Mouse (Mus musculus): ENCODE results near the gene Pcgf1. TPM values are rescaled to one million over a fixed set of nuclear protein-coding genes. Genes with fewer than 3 reads are reported as not detected.

Pcgf1 gene
- total and polyA plus RNA-seq, 2 experiments from 2014 or later, result 16.1 to 30.7 TPM

DNA sequence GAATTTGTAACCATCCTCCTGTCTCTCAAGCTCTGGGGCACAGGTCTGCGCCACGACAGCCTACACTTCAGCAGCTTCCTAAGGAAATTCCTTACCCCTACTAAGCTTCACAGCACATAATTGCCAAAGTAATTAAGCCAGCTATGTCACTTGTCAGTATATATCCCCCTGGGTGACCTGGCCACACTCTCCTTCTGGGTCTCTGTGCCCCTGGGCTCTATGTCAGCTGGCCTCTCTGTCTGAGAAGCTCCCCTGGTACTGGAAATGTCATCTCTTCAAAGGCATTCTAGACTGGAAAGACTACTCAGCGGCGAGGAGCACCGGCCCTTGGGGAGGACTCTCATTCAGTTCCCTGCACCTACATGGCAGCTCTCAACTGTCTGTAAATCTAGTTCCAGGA, 45.3 kb downstream of the Pcgf1 start:
- no peak overlapping the region for H3K4me3 ChIP-seq (ENCODE audit: low read depth, low read length)
- no peaks in the 10 kb centered on the region for H3K27me3 ChIP-seq (ENCODE audit: insufficient read depth, low read length)
- H3K9me3 ChIP-seq (ENCODE audit: low read length), result no peaks in the 10 kb centered on the region
- H3K9ac ChIP-seq, result no peak overlapping the region
- ATAC-seq (no peak), DNase-seq (no peak)
- H3K36me3 ChIP-seq (ENCODE audit: insufficient read depth), result peaks cover 15% of the 10 kb centered on the region
- WGBS, result 84% methylated on average over 5 of the region's 5 CpGs
- H3K27ac ChIP-seq (ENCODE audit: low read depth, low read length), result no peak overlapping the region
- H3K4me1 ChIP-seq (ENCODE audit: insufficient read depth), result peaks cover 22% of the 10 kb centered on the region
- no peak for TF ChIP-seq CTCF (IDR thresholded peaks at IDR 0.05; ENCODE audit: low read depth)
- H3K4me2 ChIP-seq (ENCODE audit: low read depth), result no peak overlapping the region

DNA sequence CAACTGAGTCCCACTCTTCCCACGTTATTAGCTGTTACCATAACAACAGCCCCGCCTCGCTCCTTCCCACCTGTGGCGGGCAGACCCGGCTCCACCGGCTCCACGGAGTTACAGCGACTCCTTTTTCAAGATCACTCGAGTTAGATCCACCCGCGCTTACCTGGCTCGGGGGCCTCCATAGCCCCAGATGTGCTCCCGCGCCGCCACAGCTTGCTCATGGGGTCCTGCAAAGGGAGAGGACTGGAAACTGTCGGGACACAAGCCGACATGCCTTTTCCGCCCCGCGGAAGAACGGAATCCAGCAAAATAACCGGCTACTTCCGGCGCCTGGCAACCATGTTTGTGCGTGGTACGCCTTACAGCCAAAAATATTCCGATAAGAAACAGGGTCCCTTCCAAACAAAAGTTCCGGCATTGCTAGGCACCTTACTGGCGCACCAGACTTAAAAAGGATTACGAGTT, 47.2 kb downstream of the Pcgf1 start:
- H3K4me3 ChIP-seq (ENCODE audit: low read depth, low read length), result peak overlapping the region; percentile 63
- no peaks in the 10 kb centered on the region for H3K36me3 ChIP-seq (ENCODE audit: insufficient read depth)
- DNase-seq (peak; percentile 96), ATAC-seq (peak; percentile 30; the same call in 1 of the 2 replicates)
- no peaks in the 10 kb centered on the region for H3K27me3 ChIP-seq (ENCODE audit: insufficient read depth, low read length)
- no peaks in the 10 kb centered on the region for H3K9me3 ChIP-seq (ENCODE audit: low read length)
- H3K27ac ChIP-seq (ENCODE audit: low read depth, low read length), result no peak overlapping the region
- WGBS, result under 1% methylated on average over 30 of the region's 30 CpGs
- no peak for TF ChIP-seq CTCF (IDR thresholded peaks at IDR 0.05; ENCODE audit: low read depth)
- H3K4me2 ChIP-seq (ENCODE audit: low read depth), result peak overlapping the region; percentile 93
- peak overlapping the region; percentile 48 for H3K9ac ChIP-seq
- peaks cover 22% of the 10 kb centered on the region for H3K4me1 ChIP-seq (ENCODE audit: insufficient read depth)

DNA sequence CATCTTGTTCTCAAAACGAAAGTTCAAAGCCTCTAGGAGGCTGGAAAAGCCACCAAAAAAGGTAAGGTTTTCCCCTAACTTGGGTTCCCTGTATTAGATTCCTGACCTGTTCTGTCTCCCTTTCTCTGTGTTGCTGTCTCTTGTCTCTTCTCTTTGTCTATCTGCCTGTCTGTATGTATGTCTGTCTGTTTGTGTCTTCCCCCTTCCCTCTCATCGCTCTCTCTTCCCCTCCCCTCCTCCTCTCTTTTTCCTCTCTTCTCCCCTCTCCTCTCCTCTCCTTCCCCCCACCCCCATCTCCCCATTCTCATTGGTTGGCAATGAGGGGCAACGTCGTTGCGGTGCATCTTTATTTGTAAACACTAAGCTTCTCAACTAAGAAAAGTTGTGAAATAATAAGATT, 47.7 kb downstream of the Pcgf1 start, which contains the start of gene Ino80b:
Gene Ino80b (minus strand): TSS at position 101 of the 400 bp plus-strand sequence.
- H3K4me1 ChIP-seq (ENCODE audit: insufficient read depth), result peaks cover 18% of the 10 kb centered on the region
- ATAC-seq, result no peak
- 23% methylated on average over 5 of the region's 5 CpGs for WGBS
- no peaks in the 10 kb centered on the region for H3K9me3 ChIP-seq (ENCODE audit: low read length)
- no peaks in the 10 kb centered on the region for H3K27me3 ChIP-seq (ENCODE audit: insufficient read depth, low read length)
- no peak within 1 kb of the TSS for H3K27ac ChIP-seq (ENCODE audit: low read depth, low read length)
- no peaks in the 10 kb centered on the region for H3K36me3 ChIP-seq (ENCODE audit: insufficient read depth)
- peak within 1 kb of the TSS; percentile 48 for H3K9ac ChIP-seq
- TF ChIP-seq CTCF (IDR thresholded peaks at IDR 0.05; ENCODE audit: low read depth), result no peak
- H3K4me3 ChIP-seq (ENCODE audit: low read depth, low read length), result peak within 1 kb of the TSS; percentile 63
- no peak for DNase-seq
- peak within 1 kb of the TSS; percentile 93 for H3K4me2 ChIP-seq (ENCODE audit: low read depth)

GRCm38 (mm10) chr6:83127419-83127818, 49.8 kb downstream of the Pcgf1 start:
- Histone ChIP-seq H3K4me3 (ENCODE audit: low read depth, low read length) (no peak overlapping the region), H3K27me3 (ENCODE audit: insufficient read depth, low read length) (no peaks in the 10 kb centered on the region), H3K9ac (no peak overlapping the region), H3K27ac (ENCODE audit: low read depth, low read length) (no peak overlapping the region), H3K4me2 (ENCODE audit: low read depth) (no peak overlapping the region), H3K36me3 (ENCODE audit: insufficient read depth) (no peaks in the 10 kb centered on the region), H3K4me1 (ENCODE audit: insufficient read depth) (peaks cover 10% of the 10 kb centered on the region), H3K9me3 (ENCODE audit: low read length) (no peaks in the 10 kb centered on the region)
- peak; percentile 23 for TF ChIP-seq CTCF (IDR thresholded peaks at IDR 0.05; ENCODE audit: low read depth)
- ATAC-seq (no peak), DNase-seq (no peak)
- 94% methylated on average over 5 of the region's 5 CpGs for WGBS

MicroRNAs encoded within 50 kb of the gene (microRNA counts, 519-probe panel; counts per million panel counts)
- microRNA mmu-miR-3470a+mmu-miR-3470b, result not detected

Small RNAs within 50 kb of the gene (microRNA-seq; reads per million reads assigned to microRNA genes)
- gene Mir3470a (0 reads per million in 2 experiments), gene Mir7040 (0 to 0.24 reads per million in 2 experiments)

Other genes starting within 250 kb of the Pcgf1 start
- 13.6 and 17.4 TPM in 2 replicates for gene Sema4f, start 138.1 kb upstream of the Pcgf1 start, total RNA-seq (2014; rRNA removed)
- 11.5 and 20.6 TPM in 2 replicates for gene Sema4f, start 138.1 kb upstream of the Pcgf1 start, polyA plus RNA-seq (2015; fragmentation: Nextera tagmentation; extraction: Ambion mirVana)
- gene M1ap, start 131.0 kb upstream of the Pcgf1 start, total RNA-seq (2014; rRNA removed), result 0.10 TPM in 1 of 2 replicates, not detected in the other
- gene M1ap, start 131.0 kb upstream of the Pcgf1 start, polyA plus RNA-seq (2015; fragmentation: Nextera tagmentation; extraction: Ambion mirVana), result 0.10 TPM in 1 of 2 replicates, not detected in the other
- gene Dok1, start 44.4 kb upstream of the Pcgf1 start, total RNA-seq (2014; rRNA removed), result 3.3 and 3.6 TPM in 2 replicates
- gene Dok1, start 44.4 kb upstream of the Pcgf1 start, polyA plus RNA-seq (2015; fragmentation: Nextera tagmentation; extraction: Ambion mirVana), result 1.4 and 1.5 TPM in 2 replicates
- gene Loxl3, start 43.7 kb upstream of the Pcgf1 start, total RNA-seq (2014; rRNA removed), result 3.5 and 4.7 TPM in 2 replicates
- gene Loxl3, start 43.7 kb upstream of the Pcgf1 start, polyA plus RNA-seq (2015; fragmentation: Nextera tagmentation; extraction: Ambion mirVana), result 4.3 and 4.5 TPM in 2 replicates
- 85.9 and 146 TPM in 2 replicates for gene Aup1, start 23.3 kb upstream of the Pcgf1 start, total RNA-seq (2014; rRNA removed)
- gene Aup1, start 23.3 kb upstream of the Pcgf1 start, polyA plus RNA-seq (2015; fragmentation: Nextera tagmentation; extraction: Ambion mirVana), result 126 and 129 TPM in 2 replicates
- 46.1 and 47.0 TPM in 2 replicates for gene Htra2, start 22.6 kb upstream of the Pcgf1 start, total RNA-seq (2014; rRNA removed)
- 75.1 and 81.0 TPM in 2 replicates for gene Htra2, start 22.6 kb upstream of the Pcgf1 start, polyA plus RNA-seq (2015; fragmentation: Nextera tagmentation; extraction: Ambion mirVana)
- 0.05 TPM in 1 of 2 replicates, not detected in the other for gene Dqx1, start 20.0 kb upstream of the Pcgf1 start, total RNA-seq (2014; rRNA removed)
- gene Dqx1, start 20.0 kb upstream of the Pcgf1 start, polyA plus RNA-seq (2015; fragmentation: Nextera tagmentation; extraction: Ambion mirVana), result 0.11 and 0.13 TPM in 2 replicates
- not detected in 2 replicates for gene Tlx2, start 7.6 kb upstream of the Pcgf1 start, total RNA-seq (2014; rRNA removed)
- gene Tlx2, start 7.6 kb upstream of the Pcgf1 start, polyA plus RNA-seq (2015; fragmentation: Nextera tagmentation; extraction: Ambion mirVana), result not detected in 2 replicates
- gene Lbx2, start 8.5 kb downstream of the Pcgf1 start, total RNA-seq (2014; rRNA removed), result 0.46 TPM in 1 of 2 replicates, not detected in the other
- 0.33 TPM in 1 of 2 replicates, not detected in the other for gene Lbx2, start 8.5 kb downstream of the Pcgf1 start, polyA plus RNA-seq (2015; fragmentation: Nextera tagmentation; extraction: Ambion mirVana)
- gene Ccdc142, start 23.7 kb downstream of the Pcgf1 start, total RNA-seq (2014; rRNA removed), result 15.3 and 16.6 TPM in 2 replicates
- gene Ccdc142, start 23.7 kb downstream of the Pcgf1 start, polyA plus RNA-seq (2015; fragmentation: Nextera tagmentation; extraction: Ambion mirVana), result 2.1 and 5.6 TPM in 2 replicates
- 7.0 and 9.5 TPM in 2 replicates for gene Gm42688, start 23.7 kb downstream of the Pcgf1 start, total RNA-seq (2014; rRNA removed)
- gene Gm42688, start 23.7 kb downstream of the Pcgf1 start, polyA plus RNA-seq (2015; fragmentation: Nextera tagmentation; extraction: Ambion mirVana), result 2.4 and 2.9 TPM in 2 replicates
- gene Mrpl53, start 31.2 kb downstream of the Pcgf1 start, total RNA-seq (2014; rRNA removed), result 64.6 and 102 TPM in 2 replicates
- 126 and 141 TPM in 2 replicates for gene Mrpl53, start 31.2 kb downstream of the Pcgf1 start, polyA plus RNA-seq (2015; fragmentation: Nextera tagmentation; extraction: Ambion mirVana)
- gene Mogs, start 37.6 kb downstream of the Pcgf1 start, total RNA-seq (2014; rRNA removed), result 39.7 and 43.5 TPM in 2 replicates
- gene Mogs, start 37.6 kb downstream of the Pcgf1 start, polyA plus RNA-seq (2015; fragmentation: Nextera tagmentation; extraction: Ambion mirVana), result 15.7 and 17.4 TPM in 2 replicates
- gene Wbp1, start 43.7 kb downstream of the Pcgf1 start, total RNA-seq (2014; rRNA removed), result 129 and 151 TPM in 2 replicates
- gene Wbp1, start 43.7 kb downstream of the Pcgf1 start, polyA plus RNA-seq (2015; fragmentation: Nextera tagmentation; extraction: Ambion mirVana), result 104 and 109 TPM in 2 replicates
- gene Ino80b, start 47.6 kb downstream of the Pcgf1 start, total RNA-seq (2014; rRNA removed), result 40.1 and 44.5 TPM in 2 replicates
- 14.9 and 15.3 TPM in 2 replicates for gene Ino80b, start 47.6 kb downstream of the Pcgf1 start, polyA plus RNA-seq (2015; fragmentation: Nextera tagmentation; extraction: Ambion mirVana)
- 17.1 and 19.4 TPM in 2 replicates for gene Rtkn, start 57.6 kb downstream of the Pcgf1 start, total RNA-seq (2014; rRNA removed)
- 7.9 and 8.1 TPM in 2 replicates for gene Rtkn, start 57.6 kb downstream of the Pcgf1 start, polyA plus RNA-seq (2015; fragmentation: Nextera tagmentation; extraction: Ambion mirVana)
- gene Wdr54, start 78.5 kb downstream of the Pcgf1 start, total RNA-seq (2014; rRNA removed), result 11.1 and 13.4 TPM in 2 replicates
- gene Wdr54, start 78.5 kb downstream of the Pcgf1 start, polyA plus RNA-seq (2015; fragmentation: Nextera tagmentation; extraction: Ambion mirVana), result 19.7 and 24.1 TPM in 2 replicates
- 17.0 and 17.5 TPM in 2 replicates for gene 1700003E16Rik, start 78.5 kb downstream of the Pcgf1 start, total RNA-seq (2014; rRNA removed)
- gene 1700003E16Rik, start 78.5 kb downstream of the Pcgf1 start, polyA plus RNA-seq (2015; fragmentation: Nextera tagmentation; extraction: Ambion mirVana), result 13.9 and 18.3 TPM in 2 replicates
- gene Dctn1, start 88.1 kb downstream of the Pcgf1 start, total RNA-seq (2014; rRNA removed), result 97.3 and 126 TPM in 2 replicates
- 132 and 152 TPM in 2 replicates for gene Dctn1, start 88.1 kb downstream of the Pcgf1 start, polyA plus RNA-seq (2015; fragmentation: Nextera tagmentation; extraction: Ambion mirVana)
- gene Slc4a5, start 142.0 kb downstream of the Pcgf1 start, total RNA-seq (2014; rRNA removed), result 1.3 and 1.7 TPM in 2 replicates
- 0.45 and 1.3 TPM in 2 replicates for gene Slc4a5, start 142.0 kb downstream of the Pcgf1 start, polyA plus RNA-seq (2015; fragmentation: Nextera tagmentation; extraction: Ambion mirVana)
- 18.6 and 31.9 TPM in 2 replicates for gene Mthfd2, start 248.0 kb downstream of the Pcgf1 start, total RNA-seq (2014; rRNA removed)
- 19.0 and 21.5 TPM in 2 replicates for gene Mthfd2, start 248.0 kb downstream of the Pcgf1 start, polyA plus RNA-seq (2015; fragmentation: Nextera tagmentation; extraction: Ambion mirVana)
- gene Mob1a, start 248.1 kb downstream of the Pcgf1 start, total RNA-seq (2014; rRNA removed), result 31.0 and 32.4 TPM in 2 replicates
- 9.3 and 9.5 TPM in 2 replicates for gene Mob1a, start 248.1 kb downstream of the Pcgf1 start, polyA plus RNA-seq (2015; fragmentation: Nextera tagmentation; extraction: Ambion mirVana)